Mouse (Mus musculus) G1E (cell line): ENCODE results near the gene Ddah1. TPM values are rescaled to one million over a fixed set of nuclear protein-coding genes. Genes with fewer than 3 reads are reported as not detected.

ENCODE experiments used
- ATAC-seq: 2 replicates; pipeline ENCODE4 v1.8.0; 2016; ENCODE audit warnings: mild to moderate bottlenecking; ENCODE audit not compliant: insufficient number of reproducible peaks, poor library complexity, low FRiP score, severe bottlenecking; ENCODE audit errors: extremely low read depth
- DNase-seq: peaks from one replicate; pipeline ENCODE4 v3.0.0; 2012; ENCODE audit warnings: low spot score
- H3K27me3 ChIP-seq: 2 replicates; pipeline ENCODE4 v1.6.1; 2012; ENCODE audit warnings: mild to moderate bottlenecking, low read length, inconsistent platforms; ENCODE audit not compliant: insufficient read depth
- H3K36me3 ChIP-seq: replicated peaks from 2 replicates; pipeline ENCODE3; 2012; ENCODE audit warnings: mild to moderate bottlenecking, inconsistent platforms
- H3K4me1 ChIP-seq: 2 replicates; pipeline ENCODE4 v1.6.1; 2012; ENCODE audit warnings: low read depth, low read length, inconsistent platforms, mixed read lengths; ENCODE audit not compliant: insufficient read depth
- H3K4me3 ChIP-seq: 2 replicates; pipeline ENCODE4 v1.5.1; 2012; ENCODE audit warnings: low read depth, mild to moderate bottlenecking, inconsistent platforms, low read length, moderate library complexity, mixed read lengths
- H3K9me3 ChIP-seq: replicated peaks from 2 replicates; pipeline ENCODE4 v1.6.1; 2012; ENCODE audit warnings: inconsistent platforms
- CTCF ChIP-seq: IDR thresholded peaks from 2 replicates; pipeline ENCODE4 v1.5.1; 2012; ENCODE audit warnings: low read depth, low read length, inconsistent platforms, mixed read lengths
- GATA1 ChIP-seq: IDR thresholded peaks from 2 replicates; pipeline ENCODE4 v1.6.1; 2012; ENCODE audit warnings: borderline replicate concordance, low read length, inconsistent platforms, mixed read lengths
- GATA2 ChIP-seq: IDR thresholded peaks from 2 replicates; pipeline ENCODE4 v1.6.1; 2012; ENCODE audit warnings: low read depth, low read length, inconsistent platforms, borderline replicate concordance
- POLR2AphosphoS5 ChIP-seq: IDR thresholded peaks from 2 replicates; pipeline ENCODE4 v1.6.1; 2012; ENCODE audit warnings: low read depth, low read length, inconsistent platforms; ENCODE audit not compliant: insufficient replicate concordance
- TAL1 ChIP-seq: conservative IDR thresholded peaks from 2 replicates; pipeline ENCODE4 v1.6.1; 2012; ENCODE audit warnings: low read depth, low read length, inconsistent platforms, mixed read lengths
- polyA plus RNA-seq: library from polyadenylated mRNA; stranded (reverse); fragments of >175 nt; gene quantifications from 2 replicates; pipeline ENCODE4 v1.2.3, GENCODE M21; 2012
- total RNA-seq, 2 experiments: library from RNA; stranded (forward) in 1 of 2; stranded (reverse) in 1 of 2; fragments of 200-1000 nt in 1 of 2; fragments of >200 nt in 1 of 2; fragmentation: Nextera tagmentation in 1 of 2; gene quantifications; 2 replicates each; pipeline ENCODE4 v1.2.3; 2014 to 2017

The Ddah1 gene
- total and polyA plus RNA-seq, 3 experiments, result 0.16 TPM; not detected in 2

DNA sequence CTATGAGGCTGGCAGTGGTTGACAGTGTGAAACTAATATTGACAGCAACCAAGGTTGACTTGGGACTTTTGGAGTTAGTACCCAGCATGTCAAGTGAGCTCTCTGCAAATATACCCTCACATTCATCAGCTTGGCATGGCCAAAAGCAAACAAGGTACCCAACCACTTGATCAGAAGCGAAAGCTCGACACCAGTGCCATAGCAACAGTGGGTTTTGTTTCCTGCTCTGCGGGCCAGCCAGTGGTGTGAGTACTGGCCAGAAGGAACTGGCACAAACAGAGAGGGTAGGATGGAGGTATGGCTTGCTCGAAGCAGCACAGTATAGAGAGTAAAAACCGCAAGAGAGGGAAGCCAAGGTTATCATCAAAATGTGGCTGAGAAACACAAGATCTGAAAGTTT lies 157.9 kb downstream of the Ddah1 start:
- Histone ChIP-seq H3K4me3 (no peak overlapping the region), H3K36me3 (no peaks in the 10 kb centered on the region), H3K27me3 (peaks cover 5% of the 10 kb centered on the region), H3K9me3 (peaks cover 8% of the 10 kb centered on the region; the same call in 1 of the 2 replicates), H3K4me1 (no peaks in the 10 kb centered on the region)
- TF ChIP-seq POLR2AphosphoS5 (no peak), GATA1 (no peak), TAL1 (no peak), GATA2 (no peak), CTCF (no peak)
- ATAC-seq, result no peak
- no peak for DNase-seq

DNA sequence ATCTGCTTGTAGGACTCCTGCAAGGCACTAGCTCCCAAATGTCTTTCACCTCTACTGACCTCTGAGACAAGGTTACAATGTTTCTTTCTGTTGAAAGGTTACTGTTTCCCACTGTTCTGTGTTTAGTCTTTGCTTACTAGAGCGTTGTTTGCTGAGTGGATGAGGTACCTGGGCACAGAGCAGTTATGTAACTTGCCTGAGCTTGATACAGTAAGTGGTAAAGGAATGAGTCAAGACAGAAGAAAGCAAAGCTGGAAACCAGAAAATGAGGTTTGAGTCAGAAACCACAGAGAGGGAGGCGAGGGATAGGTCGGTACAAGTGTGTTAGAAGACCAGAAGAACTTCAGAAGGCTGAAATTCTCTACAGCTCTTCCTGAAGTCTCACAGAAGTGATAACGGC lies 158.4 kb downstream of the Ddah1 start:
- H3K36me3 ChIP-seq, result no peaks in the 10 kb centered on the region
- ATAC-seq (no peak), DNase-seq (no peak)
- H3K9me3 ChIP-seq, result peaks cover 8% of the 10 kb centered on the region; the same call in 1 of the 2 replicates
- no peak overlapping the region for H3K4me3 ChIP-seq
- peaks cover 5% of the 10 kb centered on the region for H3K27me3 ChIP-seq
- TF ChIP-seq GATA1, result no peak
- no peak for TF ChIP-seq POLR2AphosphoS5
- no peaks in the 10 kb centered on the region for H3K4me1 ChIP-seq

DNA sequence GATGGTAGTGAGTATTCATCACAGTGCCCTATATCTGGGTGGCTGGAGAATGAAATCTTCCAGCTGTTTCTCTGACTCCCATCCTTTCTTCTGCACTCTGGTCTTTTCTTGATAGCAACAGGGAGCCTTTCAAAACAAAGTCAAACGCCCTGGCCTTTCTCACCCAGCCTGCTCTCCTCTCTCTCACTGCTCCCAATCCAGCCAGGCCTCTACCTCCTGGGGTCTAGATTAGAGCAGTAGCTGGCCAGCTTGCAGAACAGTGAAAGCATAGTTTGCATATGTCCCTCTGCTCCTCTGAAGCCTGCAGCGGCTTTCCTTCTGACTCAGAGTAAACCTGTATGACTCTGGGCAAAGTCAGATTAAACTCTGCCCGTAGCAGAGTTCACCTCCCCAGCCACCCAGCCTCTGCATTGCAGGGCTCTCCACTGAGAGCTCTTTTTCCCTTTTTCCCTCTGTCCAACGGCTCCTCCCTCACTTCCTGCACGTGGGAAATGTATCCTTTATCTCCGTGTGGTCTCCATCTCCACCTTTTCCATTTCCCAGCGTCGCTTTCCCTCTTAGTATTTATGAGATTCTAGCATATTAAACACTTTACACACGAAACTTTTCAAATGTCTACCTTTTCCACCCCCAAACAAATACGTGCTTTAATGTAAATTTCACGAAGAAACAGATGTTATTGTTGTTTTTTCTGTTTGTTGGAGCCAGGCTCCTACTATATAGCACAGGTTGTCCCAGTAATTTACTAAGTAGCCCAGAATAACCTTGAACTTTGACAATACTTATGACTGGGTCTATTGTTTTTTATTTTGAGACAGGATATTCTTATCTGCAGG lies 163.8 kb downstream of the Ddah1 start, which contains the start of gene Bcl10:
TSS of gene Bcl10 (plus strand) at position 786 of the 836 bp plus-strand sequence.
- no peak for DNase-seq
- no peak for TF ChIP-seq GATA1
- no peak for TF ChIP-seq TAL1
- TF ChIP-seq POLR2AphosphoS5, result no peak
- TF ChIP-seq GATA2, result no peak
- no peak for TF ChIP-seq CTCF
- H3K4me3 ChIP-seq, result peak within 1 kb of the TSS; percentile 94
- H3K27me3 ChIP-seq, result peaks cover 5% of the 10 kb centered on the region; the same call in 1 of the 2 replicates
- ATAC-seq, result no peak
- peaks cover 12% of the 10 kb centered on the region for H3K36me3 ChIP-seq
- peaks cover 8% of the 10 kb centered on the region; the same call in 1 of the 2 replicates for H3K9me3 ChIP-seq
- H3K4me1 ChIP-seq, result peaks cover 19% of the 10 kb centered on the region

DNA sequence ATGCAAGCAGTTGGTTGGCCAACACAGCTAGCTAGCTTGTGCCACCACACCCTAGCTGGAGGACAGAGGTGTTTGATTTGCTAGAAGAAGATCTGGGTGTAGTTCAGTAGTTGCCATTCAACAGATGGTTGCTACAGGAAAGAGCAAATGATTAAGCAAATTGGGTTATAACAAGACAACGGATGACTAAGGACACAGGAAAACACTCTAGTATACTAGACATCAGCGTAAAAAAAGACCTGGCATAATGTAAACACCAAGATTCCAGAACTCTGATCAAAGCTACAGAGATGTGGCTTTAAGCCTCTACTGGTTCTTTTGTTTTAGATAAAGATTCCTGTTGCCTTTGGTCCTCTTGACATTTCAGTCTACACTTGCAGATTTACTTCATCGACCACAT lies 164.5 kb downstream of the Ddah1 start:
- Histone ChIP-seq H3K4me3 (no peak overlapping the region), H3K36me3 (peaks cover 19% of the 10 kb centered on the region)

DNA sequence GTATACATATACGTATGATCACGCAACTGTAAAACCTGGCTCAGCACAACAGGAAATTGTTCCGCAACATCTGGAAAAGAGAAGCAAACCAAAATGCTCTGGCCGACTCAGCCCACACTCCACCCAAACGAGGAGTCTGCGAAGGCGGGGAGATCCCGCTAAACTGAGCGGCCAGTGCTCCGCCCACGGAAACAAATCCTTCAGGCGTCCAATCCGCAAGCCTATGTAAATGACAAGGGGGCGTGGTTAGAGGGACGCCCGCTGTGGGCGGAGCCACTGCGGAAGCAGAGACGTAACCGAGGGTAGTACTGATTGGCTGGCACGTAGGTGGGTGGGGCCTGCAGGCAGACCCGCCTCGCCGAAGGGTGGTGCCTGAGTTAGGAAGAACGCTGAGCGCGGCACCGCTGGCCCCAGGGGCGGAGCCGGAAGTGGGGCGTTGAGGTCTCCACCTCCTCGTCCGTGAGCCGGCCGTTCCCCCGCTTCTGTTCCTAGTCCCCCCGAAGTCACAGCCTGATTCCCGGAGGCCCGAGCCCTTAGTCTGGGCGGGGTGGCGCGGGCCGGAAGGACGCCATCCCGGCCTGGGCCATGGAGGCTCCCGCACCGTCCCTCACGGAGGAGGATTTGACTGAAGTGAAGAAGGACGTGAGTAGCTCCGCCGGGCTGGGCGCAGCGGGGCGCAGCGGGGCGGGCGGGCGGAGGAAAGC lies 165.6 kb downstream of the Ddah1 start:
- DNase-seq (peak; percentile 92), ATAC-seq (peak; percentile 97)
- Histone ChIP-seq H3K9me3 (no peaks in the 10 kb centered on the region), H3K27me3 (peaks cover 5% of the 10 kb centered on the region; the same call in 1 of the 2 replicates), H3K4me3 (peak overlapping the region; percentile 94), H3K4me1 (peaks cover 32% of the 10 kb centered on the region), H3K36me3 (peaks cover 30% of the 10 kb centered on the region)
- TF ChIP-seq TAL1 (no peak), GATA1 (no peak), POLR2AphosphoS5 (no peak), GATA2 (no peak)

More for the DNA sequence above, 164.5 kb downstream of the Ddah1 start:
- TF ChIP-seq GATA1 (no peak), CTCF (no peak), GATA2 (no peak), TAL1 (no peak), POLR2AphosphoS5 (no peak)
- Histone ChIP-seq H3K9me3 (peaks cover 6% of the 10 kb centered on the region; the same call in 1 of the 2 replicates), H3K4me1 (peaks cover 26% of the 10 kb centered on the region), H3K27me3 (peaks cover 5% of the 10 kb centered on the region; the same call in 1 of the 2 replicates)
- DNase-seq (no peak), ATAC-seq (no peak)

DNA sequence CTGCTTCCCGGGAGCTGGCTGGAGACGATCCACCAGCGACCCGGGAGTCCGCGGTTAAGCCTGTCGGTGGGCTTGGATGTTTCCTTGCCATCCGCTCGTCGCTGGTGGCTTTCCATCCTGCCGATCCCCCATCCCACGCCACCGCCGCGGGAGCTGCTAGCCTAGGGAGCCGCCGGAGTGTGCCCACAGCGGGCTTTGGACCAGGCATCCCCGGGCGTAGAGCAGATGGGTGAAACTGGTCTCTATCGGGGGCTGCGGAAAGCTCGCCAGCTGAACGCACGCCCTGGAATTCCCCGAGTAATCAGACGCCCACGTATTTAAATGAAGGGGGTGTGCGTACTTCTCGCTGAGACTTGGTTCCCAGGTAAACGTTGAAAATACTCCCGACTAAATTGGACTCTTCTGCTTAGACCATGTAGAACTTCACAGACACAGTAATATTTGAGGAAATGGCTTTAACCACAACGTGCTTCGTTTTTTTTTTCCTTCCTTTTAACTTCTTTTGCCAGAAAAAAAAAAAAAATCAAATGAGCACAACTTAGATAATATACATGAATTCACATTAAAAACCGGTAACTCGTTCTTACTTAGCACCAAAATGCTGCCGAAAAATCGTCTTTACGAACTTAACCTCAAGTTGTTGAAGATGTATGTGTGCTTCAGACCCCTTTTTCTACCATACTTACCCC lies 166.3 kb downstream of the Ddah1 start:
- no peaks in the 10 kb centered on the region for H3K9me3 ChIP-seq
- H3K4me3 ChIP-seq, result peak overlapping the region; percentile 94
- peaks cover 34% of the 10 kb centered on the region for H3K36me3 ChIP-seq
- H3K4me1 ChIP-seq, result peaks cover 37% of the 10 kb centered on the region
- peak; percentile 29 for DNase-seq
- TF ChIP-seq GATA2 (no peak), POLR2AphosphoS5 (no peak), CTCF (no peak), GATA1 (no peak), TAL1 (no peak)
- no peak for ATAC-seq
- no peaks in the 10 kb centered on the region for H3K27me3 ChIP-seq
